Mouse (Mus musculus): Measurements from ENCODE around the gene Cobl. TPM values are rescaled to one million over a fixed set of nuclear protein-coding genes. Genes with fewer than 3 reads are reported as not detected.
A peak's percentile ranks its signal among the peaks of the same experiment; 100 is the strongest.

Cobl gene
- polyA plus RNA-seq, 1 experiment from 2014 or later = 9.3 TPM

GRCm38 (mm10) chr11:12411075-12411807 lies 53.5 kb downstream of the Cobl start:
- ATAC-seq = peak; percentile 91
- Histone ChIP-seq H3K4me2 (replicated peaks) (no peak overlapping the region), H3K27ac (no peak overlapping the region), H3K9ac (no peak overlapping the region), H3K4me3 (replicated peaks) (no peak overlapping the region), H3K4me1 (replicated peaks) (no peaks in the 10 kb centered on the region), H3K36me3 (no peaks in the 10 kb centered on the region), H3K27me3 (replicated peaks) (no peaks in the 10 kb centered on the region), H3K9me3 (no peaks in the 10 kb centered on the region)
- 78% methylated on average over 4 of the region's 4 CpGs for WGBS

GRCm38 (mm10) chr11:12409463-12409862 lies 55.3 kb downstream of the Cobl start:
- H3K9me3 ChIP-seq = no peaks in the 10 kb centered on the region
- 58% methylated on average over 4 of the region's 4 CpGs for WGBS
- H3K27me3 ChIP-seq (replicated peaks) = no peaks in the 10 kb centered on the region
- H3K4me1 ChIP-seq (replicated peaks) = no peaks in the 10 kb centered on the region
- H3K9ac ChIP-seq = no peak overlapping the region
- ATAC-seq = peak; percentile 87
- H3K4me2 ChIP-seq (replicated peaks) = no peak overlapping the region
- no peak overlapping the region for H3K4me3 ChIP-seq (replicated peaks)
- H3K27ac ChIP-seq = no peak overlapping the region
- no peaks in the 10 kb centered on the region for H3K36me3 ChIP-seq

DNA sequence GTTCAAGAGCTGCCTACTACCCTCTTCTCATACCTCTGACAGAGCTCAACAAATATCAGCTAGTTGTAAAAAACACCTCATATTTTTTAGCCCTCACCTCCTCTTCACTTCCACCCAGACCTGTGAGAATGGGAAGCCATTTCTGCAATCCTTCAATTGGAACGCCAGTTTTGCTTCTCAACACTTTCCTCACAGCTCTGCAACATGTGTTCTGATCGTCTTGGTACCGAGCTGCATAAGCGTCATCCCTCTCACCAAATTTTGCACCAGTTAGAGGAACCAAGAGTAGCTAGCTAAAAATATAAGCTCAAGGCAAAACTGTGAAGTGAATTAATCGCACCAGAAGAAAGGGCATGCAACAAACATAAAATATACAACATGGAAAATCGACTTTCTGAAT lies 56.9 kb downstream of the Cobl start:
- H3K27me3 ChIP-seq (replicated peaks) = no peaks in the 10 kb centered on the region
- 92% methylated on average over 6 of the region's 6 CpGs for WGBS
- H3K4me3 ChIP-seq (replicated peaks) = no peak overlapping the region
- H3K27ac ChIP-seq = no peak overlapping the region
- H3K4me1 ChIP-seq (replicated peaks) = no peaks in the 10 kb centered on the region
- no peak overlapping the region for H3K4me2 ChIP-seq (replicated peaks)
- H3K36me3 ChIP-seq = no peaks in the 10 kb centered on the region
- ATAC-seq = no peak
- H3K9me3 ChIP-seq = no peaks in the 10 kb centered on the region
- H3K9ac ChIP-seq = no peak overlapping the region

DNA sequence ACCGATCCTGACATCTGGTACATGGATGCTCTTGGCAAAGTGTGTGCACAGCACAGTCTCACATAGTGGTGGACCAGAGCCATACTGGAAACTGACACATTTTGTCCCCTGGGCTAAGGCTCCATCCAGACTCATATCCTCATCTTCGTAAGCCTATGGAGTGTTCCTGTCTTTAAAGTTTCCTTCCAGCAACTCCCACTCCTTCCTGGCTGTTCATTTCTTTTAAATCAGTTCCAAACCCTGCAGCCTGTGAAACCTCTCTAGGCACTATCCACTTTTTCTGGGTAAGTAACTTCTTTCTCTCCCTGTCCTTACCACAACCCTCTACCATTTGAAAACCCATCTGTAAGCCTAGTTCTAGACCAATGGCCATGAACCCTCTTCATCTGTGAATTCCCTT lies 64.9 kb downstream of the Cobl start:
- Histone ChIP-seq H3K27me3 (replicated peaks) (no peaks in the 10 kb centered on the region), H3K9me3 (no peaks in the 10 kb centered on the region), H3K4me2 (replicated peaks) (no peak overlapping the region), H3K36me3 (no peaks in the 10 kb centered on the region), H3K27ac (no peak overlapping the region), H3K4me1 (replicated peaks) (no peaks in the 10 kb centered on the region), H3K4me3 (replicated peaks) (no peak overlapping the region), H3K9ac (no peak overlapping the region)
- WGBS = 91% methylated on average over 2 of the region's 2 CpGs
- ATAC-seq = no peak

GRCm38 (mm10) chr11:12396196-12396595 lies 68.6 kb downstream of the Cobl start:
- H3K4me1 ChIP-seq (replicated peaks) = 0 out of 2 replicates have a peak, but pooled peaks cover 3% of the 10 kb centered on the region
- H3K36me3 ChIP-seq = no peaks in the 10 kb centered on the region
- H3K9me3 ChIP-seq = no peaks in the 10 kb centered on the region
- no peak for ATAC-seq
- no peak overlapping the region for H3K9ac ChIP-seq
- H3K4me2 ChIP-seq (replicated peaks) = no peak overlapping the region
- no peak overlapping the region for H3K4me3 ChIP-seq (replicated peaks)
- no peak overlapping the region for H3K27ac ChIP-seq
- H3K27me3 ChIP-seq (replicated peaks) = no peaks in the 10 kb centered on the region

DNA sequence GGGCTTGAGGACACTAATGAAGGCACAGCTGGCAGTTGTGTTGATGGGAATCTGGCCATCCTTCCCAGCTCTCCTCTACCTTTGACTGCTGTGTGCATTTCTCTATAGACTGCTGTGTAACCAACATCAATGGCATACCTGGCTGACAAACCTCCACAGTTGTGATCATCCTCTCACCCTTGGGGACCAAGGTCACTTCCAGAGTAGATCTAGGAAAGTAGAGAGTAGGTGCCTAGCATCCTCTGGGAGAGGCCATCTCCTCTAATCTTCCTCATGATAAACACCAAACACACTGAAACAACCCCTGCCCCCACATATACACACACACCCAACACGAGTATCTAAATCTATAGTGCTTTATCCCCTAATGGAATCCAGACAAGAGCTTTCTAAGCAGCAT lies 70.1 kb downstream of the Cobl start:
- H3K9ac ChIP-seq = no peak overlapping the region
- WGBS = 46% methylated on average over 1 of the region's 1 CpGs
- no peaks in the 10 kb centered on the region for H3K27me3 ChIP-seq (replicated peaks)
- no peak for ATAC-seq
- H3K9me3 ChIP-seq = no peaks in the 10 kb centered on the region
- 0 out of 2 replicates have a peak, but pooled peaks cover 10% of the 10 kb centered on the region for H3K4me1 ChIP-seq (replicated peaks)
- H3K4me2 ChIP-seq (replicated peaks) = no peak overlapping the region
- no peaks in the 10 kb centered on the region for H3K36me3 ChIP-seq
- no peak overlapping the region for H3K4me3 ChIP-seq (replicated peaks)
- H3K27ac ChIP-seq = no peak overlapping the region

GRCm38 (mm10) chr11:12394151-12394550 lies 70.6 kb downstream of the Cobl start:
- Histone ChIP-seq H3K27me3 (replicated peaks) (no peaks in the 10 kb centered on the region), H3K4me1 (replicated peaks) (0 out of 2 replicates have a peak, but pooled peaks cover 10% of the 10 kb centered on the region), H3K4me2 (replicated peaks) (no peak overlapping the region), H3K27ac (0 out of 2 replicates have a peak overlapping the region, but pooled peaks have one; percentile 40), H3K9ac (no peak overlapping the region), H3K4me3 (replicated peaks) (no peak overlapping the region), H3K9me3 (no peaks in the 10 kb centered on the region), H3K36me3 (no peaks in the 10 kb centered on the region)
- ATAC-seq = peak; percentile 17; the same call in 1 of the 2 replicates
- WGBS = 59% methylated on average over 3 of the region's 3 CpGs

DNA sequence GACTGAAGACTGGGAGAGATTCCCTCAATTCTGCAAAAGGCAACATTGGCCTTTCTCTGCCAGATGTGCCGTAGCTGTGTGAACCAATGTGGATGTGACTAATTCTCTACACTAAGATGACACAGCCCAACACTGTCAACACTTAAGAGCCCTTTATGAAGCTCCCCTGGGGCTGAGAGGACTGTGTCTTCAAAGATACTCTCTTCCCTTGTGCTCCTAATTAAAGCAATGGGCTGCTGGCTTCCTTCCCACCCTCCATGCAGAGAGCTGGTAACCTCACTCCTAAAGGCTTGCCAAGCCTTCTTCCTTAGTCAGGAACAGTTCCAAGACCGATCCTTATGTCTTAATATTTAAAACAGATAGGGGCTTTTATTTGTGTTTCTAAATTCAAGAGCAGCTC lies 79.9 kb downstream of the Cobl start:
- no peaks in the 10 kb centered on the region for H3K9me3 ChIP-seq
- no peaks in the 10 kb centered on the region for H3K4me1 ChIP-seq (replicated peaks)
- 45% methylated on average over 2 of the region's 2 CpGs for WGBS
- ATAC-seq = peak; percentile 51; the same call in 1 of the 2 replicates
- no peaks in the 10 kb centered on the region for H3K27me3 ChIP-seq (replicated peaks)
- H3K4me2 ChIP-seq (replicated peaks) = no peak overlapping the region
- H3K36me3 ChIP-seq = no peaks in the 10 kb centered on the region
- peak overlapping the region; percentile 33; the same call in 1 of the 2 replicates for H3K27ac ChIP-seq
- no peak overlapping the region for H3K9ac ChIP-seq
- no peak overlapping the region for H3K4me3 ChIP-seq (replicated peaks)

GRCm38 (mm10) chr11:12382991-12383390 lies 81.8 kb downstream of the Cobl start:
- no peak for ATAC-seq
- Histone ChIP-seq H3K36me3 (no peaks in the 10 kb centered on the region), H3K4me1 (replicated peaks) (no peaks in the 10 kb centered on the region), H3K9ac (no peak overlapping the region), H3K27me3 (replicated peaks) (no peaks in the 10 kb centered on the region), H3K4me3 (replicated peaks) (no peak overlapping the region), H3K9me3 (no peaks in the 10 kb centered on the region), H3K27ac (0 out of 2 replicates have a peak overlapping the region, but pooled peaks have one; percentile 6), H3K4me2 (replicated peaks) (no peak overlapping the region)
- WGBS = 64% methylated on average over 4 of the region's 4 CpGs

DNA sequence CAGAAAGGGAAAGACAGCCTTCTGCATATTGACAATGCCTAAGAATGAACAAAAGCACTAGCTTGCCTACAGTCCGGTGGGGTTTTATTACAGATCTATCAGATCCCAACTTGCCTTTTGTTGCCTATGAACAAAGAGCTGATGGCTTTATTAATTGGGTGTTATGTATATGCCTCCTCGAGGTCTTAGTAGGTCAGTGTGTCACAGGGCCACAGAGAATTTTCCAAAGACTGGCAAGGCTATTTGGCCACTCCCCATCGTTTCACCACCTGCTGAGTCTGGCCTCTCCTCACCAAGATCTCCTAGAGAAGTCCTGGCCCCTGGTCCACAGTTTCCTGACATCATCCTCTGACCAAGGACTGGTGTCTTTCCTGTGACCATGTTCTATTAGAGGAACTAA lies 83.7 kb downstream of the Cobl start:
- Histone ChIP-seq H3K4me3 (replicated peaks) (no peak overlapping the region), H3K36me3 (no peaks in the 10 kb centered on the region), H3K27ac (0 out of 2 replicates have a peak overlapping the region, but pooled peaks have one; percentile 51), H3K4me1 (replicated peaks) (no peaks in the 10 kb centered on the region), H3K9me3 (no peaks in the 10 kb centered on the region), H3K4me2 (replicated peaks) (no peak overlapping the region), H3K27me3 (replicated peaks) (no peaks in the 10 kb centered on the region), H3K9ac (no peak overlapping the region)
- WGBS = 84% methylated on average over 3 of the region's 3 CpGs
- no peak for ATAC-seq

- Histone ChIP-seq H3K36me3 (no peaks in the 10 kb centered on the region), H3K27me3 (replicated peaks) (no peaks in the 10 kb centered on the region), H3K9me3 (no peaks in the 10 kb centered on the region), H3K4me3 (replicated peaks) (no peak overlapping the region), H3K4me2 (replicated peaks) (no peak overlapping the region), H3K4me1 (replicated peaks) (no peaks in the 10 kb centered on the region), H3K27ac (no peak overlapping the region), H3K9ac (no peak overlapping the region)
- no peak for ATAC-seq
- WGBS = 70% methylated on average over 3 of the region's 3 CpGs
Observed at GRCm38 (mm10) chr11:12376628-12377027, 88.1 kb downstream of the Cobl start.

DNA sequence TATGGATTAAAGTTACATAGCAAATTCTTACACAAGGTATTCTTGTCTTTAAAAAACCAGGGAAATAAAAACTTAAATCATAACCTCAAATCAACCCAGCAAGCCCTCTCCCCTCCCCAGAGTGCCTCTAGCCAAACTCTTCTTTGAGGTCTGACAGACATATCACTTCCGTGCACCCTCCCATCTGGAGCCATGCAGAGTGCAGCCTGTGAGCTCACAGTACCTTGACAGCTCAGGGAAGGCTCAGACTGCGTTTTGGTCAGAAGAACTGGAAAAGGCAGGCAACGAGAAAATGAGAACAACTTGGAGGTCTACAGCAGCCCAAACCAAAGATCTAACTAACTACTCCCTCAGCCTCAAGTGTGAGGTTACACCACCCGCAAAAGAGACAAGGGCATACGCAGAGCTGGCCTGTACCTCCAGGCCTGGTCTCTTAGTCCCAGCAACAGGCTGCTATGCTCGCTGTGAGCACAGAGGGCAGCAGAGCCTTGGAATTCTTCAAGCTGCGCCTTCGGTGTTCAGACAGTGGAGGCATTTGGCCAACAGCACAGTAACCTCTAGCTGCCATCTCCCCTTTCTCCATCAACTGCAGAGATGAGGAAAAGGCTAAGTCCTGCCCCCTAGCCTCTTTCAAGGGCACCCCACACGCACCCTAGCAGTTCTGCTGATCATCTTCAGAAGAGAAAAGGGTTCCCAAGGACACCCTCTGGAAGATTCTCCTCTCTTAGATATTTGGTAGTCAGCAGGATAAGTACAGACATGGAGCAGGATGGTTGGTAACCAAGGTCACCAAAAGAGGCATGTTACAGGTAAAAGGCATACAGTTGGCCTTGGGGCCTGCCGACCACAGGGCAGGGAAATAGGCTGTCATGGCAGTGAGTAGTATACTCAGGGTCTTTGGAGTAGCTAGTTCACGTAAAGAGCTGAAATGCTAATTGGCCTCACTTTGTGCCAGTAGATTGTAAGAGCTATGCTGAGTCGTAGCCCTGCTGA lies 91.4 kb downstream of the Cobl start:
- ATAC-seq = peak; percentile 91
- WGBS = 35% methylated on average over 12 of the region's 12 CpGs
- no peaks in the 10 kb centered on the region for H3K27me3 ChIP-seq (replicated peaks)

More for the DNA sequence above, 91.4 kb downstream of the Cobl start:
- Histone ChIP-seq H3K9me3 (no peaks in the 10 kb centered on the region), H3K4me2 (replicated peaks) (no peak overlapping the region), H3K9ac (no peak overlapping the region), H3K27ac (no peak overlapping the region), H3K4me3 (replicated peaks) (no peak overlapping the region), H3K36me3 (no peaks in the 10 kb centered on the region), H3K4me1 (replicated peaks) (no peaks in the 10 kb centered on the region)

Measured in intestine, embryonic 15.5 days (tissue).